Mouse (Mus musculus): ENCODE results near the gene Fhl3.
"Not testable (repeated sequence)": the region's sequence is repeated elsewhere in the genome, so short reads cannot be mapped to it uniquely, and the experiment has no call there.

The Fhl3 gene

DNA sequence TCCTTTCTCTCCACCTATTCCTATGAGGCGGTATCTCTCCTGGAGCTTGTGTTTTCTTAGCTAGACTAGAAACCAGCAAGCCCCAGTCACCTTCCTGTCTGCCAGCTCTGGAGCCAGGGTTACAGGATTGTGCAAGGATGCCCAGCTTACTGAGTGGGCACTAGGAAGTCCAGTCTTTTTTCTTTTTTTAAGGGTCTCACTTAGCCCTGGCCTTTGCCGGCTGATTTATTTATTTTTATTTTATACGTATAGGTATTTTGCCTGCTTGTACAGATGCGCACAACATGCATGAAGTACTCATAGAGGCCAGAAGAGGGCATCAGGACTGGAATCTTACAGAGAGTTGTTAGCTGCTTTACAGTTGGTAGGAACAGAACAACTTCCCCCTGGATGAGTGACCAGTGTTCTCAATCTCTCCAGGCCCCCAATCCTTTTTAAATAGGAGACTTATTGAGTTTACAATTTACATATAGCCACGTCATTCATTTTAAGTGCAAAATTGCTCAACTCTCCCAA is 10.3 kb downstream of the Fhl3 start:
- DNase-seq = peak; percentile 62

DNA sequence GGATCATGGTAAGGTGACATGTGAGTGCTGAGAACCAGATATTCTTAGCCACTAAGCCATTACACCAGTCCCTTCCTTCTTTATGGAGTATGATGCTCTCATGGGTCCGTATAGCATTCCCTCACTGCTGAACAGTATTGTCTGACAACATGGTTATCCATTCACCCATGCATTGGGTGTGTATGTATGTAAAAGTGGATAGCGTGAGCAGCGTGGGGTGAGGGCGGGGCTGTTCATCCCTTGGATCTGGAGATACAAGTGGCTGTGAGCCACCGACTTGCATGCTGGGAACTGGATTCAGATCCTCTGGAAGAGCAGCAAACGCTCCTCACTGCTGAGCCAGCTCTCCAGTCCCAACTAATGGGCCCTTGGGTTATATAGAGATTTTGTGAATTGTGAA is 12.1 kb downstream of the Fhl3 start:
- no peak for DNase-seq

DNA sequence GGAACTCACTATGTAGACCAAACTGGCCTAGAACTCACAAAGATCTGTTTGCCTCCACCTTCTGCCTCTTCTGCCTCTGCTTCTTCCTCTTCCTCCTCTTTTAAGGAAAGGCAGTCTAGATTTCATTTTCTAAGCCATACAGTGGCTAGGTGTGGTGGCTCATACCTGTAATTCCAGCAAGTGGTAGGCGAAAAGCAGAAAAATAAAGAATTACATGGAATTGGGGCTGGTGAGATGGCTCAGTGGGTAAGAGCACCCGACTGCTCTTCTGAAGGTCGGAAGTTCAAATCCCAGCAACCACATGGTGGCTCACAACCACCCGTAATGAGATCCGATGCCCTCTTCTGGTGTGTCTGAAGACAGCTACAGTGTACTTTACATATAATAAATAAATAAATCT is 13.3 kb downstream of the Fhl3 start:
- not testable (repeated sequence) for DNase-seq

DNA sequence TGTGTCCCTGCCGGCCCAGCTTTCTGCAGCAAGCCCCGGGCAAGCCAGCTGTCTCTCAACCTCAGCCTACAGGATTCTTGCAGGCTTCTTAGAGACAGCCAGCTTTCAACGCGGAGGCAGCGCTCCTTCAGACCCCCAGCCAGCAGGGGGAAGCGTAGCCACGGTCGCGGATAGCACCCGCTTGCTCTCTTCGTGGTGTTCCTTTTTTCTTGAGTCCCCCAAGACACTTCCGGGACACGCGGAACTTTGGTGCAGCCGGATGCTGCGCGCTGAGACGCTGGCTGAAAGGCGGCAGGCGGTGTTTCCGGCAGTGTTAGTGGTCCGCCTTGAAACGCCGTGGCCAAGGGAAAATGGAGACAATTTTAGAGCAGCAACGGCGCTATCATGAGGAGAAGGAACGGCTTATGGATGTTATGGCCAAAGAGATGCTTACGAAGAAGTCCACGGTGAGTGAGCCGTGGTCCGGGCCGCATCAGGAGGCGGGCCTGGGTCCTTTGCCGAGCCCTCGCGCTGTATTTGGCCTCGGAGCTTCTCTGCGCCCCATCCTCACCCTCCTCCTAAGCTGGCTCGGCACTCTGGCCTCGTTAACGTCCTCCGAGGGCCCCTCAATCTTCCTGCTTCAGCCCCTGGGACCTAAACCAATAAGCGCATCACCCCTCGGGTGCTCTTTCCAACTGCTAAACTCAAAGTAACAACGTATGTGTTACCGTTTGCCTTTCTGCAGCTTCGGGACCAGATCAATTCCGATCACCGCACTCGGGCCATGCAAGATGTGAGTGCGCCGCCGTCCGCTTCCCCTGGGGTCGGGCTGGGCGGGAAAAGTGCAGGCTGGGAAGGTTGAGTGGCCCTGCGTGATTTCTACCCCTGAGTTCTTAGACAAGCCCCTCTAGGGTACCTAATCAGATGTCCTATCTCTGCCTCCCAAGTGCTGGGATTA is 14.3 kb downstream of the Fhl3 start, which contains the start of gene Sf3a3:
Gene Sf3a3 (plus strand): TSS at position 232 of the 937 bp plus-strand sequence.
- peak; percentile 97 for DNase-seq

DNA sequence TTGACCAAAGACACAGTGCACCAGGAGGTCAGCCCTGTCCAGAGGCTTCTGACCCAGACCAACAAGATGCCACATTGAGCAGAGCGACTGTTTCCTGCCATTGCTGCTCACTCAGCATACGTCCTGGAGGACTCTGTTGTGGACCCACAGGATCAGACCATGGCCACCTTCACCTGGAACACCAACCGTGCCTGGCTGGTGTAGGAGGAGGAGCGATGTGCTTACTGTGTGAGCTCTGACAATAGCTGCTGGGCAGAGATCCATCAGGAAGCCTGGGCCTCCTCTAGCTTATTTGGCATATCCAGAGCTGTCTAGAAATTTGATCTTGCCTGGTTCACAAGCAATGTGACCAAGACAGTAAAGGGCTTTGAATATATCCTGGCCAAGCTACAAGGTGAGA is 18.6 kb downstream of the Fhl3 start:
- DNase-seq = no peak

DNA sequence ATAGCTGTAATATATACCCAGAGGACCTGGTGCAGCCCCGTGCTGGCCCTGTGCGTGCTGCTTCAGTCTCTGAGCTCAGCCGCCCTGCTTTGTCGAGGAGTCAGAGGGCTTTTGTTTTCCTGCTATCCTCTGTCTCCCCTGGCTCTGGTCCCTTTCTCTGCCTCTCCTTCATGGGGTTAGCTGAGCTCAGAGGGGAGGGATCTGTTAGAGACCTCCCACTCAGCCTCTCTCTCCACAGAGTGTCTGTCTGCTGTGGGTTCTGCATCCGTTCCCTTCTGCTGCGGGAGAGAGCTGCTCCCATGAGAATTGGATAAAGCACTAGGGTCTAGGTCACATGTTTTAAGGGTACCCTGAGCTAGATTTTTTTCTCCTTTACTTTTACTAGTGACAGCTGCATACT is 25.6 kb downstream of the Fhl3 start:
- no peak for DNase-seq

DNA sequence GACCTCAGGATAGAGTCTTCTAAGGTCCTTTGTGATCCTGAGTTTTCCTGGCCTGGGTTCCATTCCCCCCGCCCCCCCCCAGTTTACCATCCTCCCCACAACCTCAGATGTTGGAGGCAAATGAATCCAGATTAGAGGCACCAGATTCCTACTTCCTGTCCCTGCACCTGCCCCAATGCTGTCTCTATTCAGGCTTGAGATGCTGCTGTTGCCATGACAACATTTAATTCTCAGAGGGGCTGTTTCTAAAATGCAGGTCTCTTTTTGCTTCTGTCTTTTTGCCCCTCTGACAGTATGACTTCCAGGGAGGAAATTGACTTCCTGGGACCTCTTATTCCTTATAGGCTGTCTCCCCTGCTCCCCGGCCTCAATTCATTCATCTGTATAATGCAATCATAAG is 36.5 kb downstream of the Fhl3 start:
- no peak for DNase-seq

DNA sequence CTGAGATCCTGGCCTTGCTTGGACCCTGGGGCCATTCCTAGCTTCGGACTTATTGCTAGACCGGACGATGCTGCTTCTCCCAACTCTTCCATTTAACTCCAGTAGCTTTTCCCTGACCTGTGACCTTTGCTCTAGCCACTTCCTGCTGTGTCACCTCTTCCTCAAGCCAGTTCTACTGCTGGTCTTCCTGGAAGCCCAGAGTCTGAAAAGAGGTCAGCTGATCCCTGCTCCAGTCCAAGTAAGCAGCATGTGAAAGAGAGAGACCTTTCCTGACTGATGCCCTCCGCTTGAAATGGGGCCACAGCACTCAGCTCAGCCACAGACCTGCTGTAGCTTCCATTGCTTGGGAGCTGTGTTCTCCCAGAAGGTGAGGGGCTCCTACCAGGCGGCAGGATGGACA is 37.0 kb downstream of the Fhl3 start:
- DNase-seq = no peak

DNA sequence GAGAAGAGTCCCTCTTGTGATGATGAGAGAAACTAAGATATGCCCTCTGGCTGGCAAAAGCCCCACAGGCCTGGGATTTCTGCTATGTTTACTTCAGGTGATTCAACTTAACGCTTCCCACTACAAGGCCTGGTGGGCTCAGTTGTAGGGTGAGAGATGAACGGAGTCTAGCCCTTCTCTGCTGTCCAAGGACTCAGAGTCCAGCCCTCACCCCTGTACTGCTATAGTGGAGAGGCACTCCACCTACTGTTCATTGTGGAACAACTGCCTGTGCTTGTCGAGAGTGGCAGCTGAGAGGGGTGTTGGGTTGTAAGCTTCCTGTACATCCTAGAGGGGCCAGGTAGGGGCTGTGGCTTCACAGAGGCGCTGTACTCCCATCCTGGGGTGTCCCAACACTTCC is 37.5 kb downstream of the Fhl3 start:
- no peak for DNase-seq

DNA sequence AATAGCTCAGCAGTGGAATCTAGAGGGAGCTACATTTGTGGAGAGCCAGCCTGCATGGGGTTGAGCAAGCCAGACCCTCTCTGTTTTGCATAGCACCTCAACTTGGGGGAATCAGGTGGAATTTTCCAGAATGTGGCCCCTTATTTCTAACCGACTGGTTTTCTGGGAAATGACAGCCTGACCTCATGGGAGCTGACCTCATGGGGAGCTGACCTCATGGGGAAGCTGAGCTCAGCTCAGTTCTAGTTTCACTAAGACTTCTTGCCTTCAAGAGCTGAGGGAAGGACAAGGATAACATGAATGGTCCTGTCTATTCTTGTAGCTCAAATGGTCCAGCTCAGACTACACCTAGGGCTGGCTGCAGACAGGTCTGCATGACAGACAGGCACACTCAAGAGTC is 38.3 kb downstream of the Fhl3 start:
- no peak for DNase-seq

DNA sequence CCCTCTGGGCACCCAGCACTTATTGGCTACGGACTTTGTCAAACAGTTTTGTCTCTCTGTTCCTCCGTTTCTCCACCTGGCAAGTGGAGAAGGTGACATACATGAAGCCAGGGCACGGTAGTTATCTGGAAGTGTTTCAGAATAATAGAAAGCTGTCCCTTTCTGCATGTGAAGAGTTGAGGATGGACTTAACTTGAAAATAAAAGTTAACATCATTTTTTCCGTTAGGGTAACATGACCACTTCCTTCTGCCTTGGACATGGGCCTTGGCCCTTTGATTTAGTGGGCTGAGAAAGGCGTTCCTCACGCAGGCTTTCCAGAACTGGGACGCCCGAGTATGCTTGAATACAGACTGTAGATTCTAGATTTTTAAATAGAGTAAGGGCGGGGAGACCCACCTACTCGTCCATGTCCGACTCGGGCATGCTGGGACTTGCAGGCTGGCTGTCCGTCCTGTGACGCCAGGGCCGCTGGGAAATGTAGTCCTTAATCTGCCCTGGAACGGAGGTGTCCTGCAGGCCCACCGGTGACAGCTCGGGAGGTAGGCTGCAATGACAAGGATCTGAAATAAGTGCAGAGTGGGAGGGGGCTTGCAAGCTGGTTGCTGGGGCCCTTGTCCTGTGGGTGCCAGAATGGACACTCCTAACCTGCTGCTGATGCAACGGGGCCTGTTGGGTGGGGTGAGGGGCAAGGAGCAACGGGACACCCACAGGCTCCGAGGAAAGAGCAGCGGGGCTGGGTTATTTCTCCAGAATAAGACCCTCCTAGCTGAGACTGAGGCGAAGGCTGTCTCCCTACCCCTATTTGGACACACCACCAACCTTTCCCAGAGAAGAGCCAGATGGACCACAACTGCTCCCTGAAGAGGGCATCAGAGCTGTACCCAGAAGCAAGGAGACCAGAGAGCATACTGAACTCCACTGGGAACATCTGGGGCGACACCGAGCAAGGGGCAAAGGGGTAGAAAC is 41.2 kb downstream of the Fhl3 start, which contains the start of gene Inpp5b:
Gene Inpp5b (plus strand): TSS at position 475 of the 968 bp plus-strand sequence.
- peak; percentile 81 for DNase-seq

DNA sequence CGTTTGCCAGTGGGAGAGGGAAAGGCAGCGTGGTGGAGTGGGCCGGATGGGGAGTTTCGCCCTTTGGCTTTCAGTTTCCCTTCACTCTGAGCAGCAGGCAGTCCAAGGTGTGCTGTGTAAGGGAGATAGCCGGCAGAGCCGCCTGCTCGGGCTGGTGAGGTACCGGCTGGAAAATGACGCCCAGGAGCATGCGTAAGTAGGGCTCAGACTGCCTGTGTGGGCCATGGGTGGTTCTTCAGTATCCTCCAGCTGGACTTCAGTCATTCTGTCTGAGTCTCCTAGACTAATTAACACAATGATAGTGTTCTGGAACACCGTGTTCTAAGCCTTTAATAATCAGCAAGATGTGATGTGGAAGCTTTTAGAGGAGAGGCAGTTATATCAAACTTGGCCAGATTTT is 42.3 kb downstream of the Fhl3 start:
- no peak for DNase-seq

DNA sequence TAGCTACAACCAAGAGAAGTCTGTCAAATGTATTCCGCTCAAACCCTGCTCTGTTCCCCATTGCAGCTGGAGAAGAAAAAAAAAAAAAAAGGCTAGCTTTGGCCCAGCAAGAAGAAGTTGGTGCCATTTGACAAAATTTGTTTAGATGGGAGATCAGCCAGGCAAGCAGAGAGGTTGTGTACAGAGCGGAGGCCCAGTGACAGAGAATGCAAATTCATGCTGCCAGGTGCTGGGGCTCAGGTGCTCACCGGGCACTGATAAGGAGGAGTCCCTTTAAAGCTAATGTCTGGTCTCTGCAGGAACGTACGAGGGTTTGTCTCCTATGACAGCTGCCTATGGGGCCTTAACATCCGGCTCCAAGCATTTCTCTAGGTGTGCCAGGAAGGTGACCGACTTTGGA is 46.1 kb downstream of the Fhl3 start:
- DNase-seq = no peak

DNA sequence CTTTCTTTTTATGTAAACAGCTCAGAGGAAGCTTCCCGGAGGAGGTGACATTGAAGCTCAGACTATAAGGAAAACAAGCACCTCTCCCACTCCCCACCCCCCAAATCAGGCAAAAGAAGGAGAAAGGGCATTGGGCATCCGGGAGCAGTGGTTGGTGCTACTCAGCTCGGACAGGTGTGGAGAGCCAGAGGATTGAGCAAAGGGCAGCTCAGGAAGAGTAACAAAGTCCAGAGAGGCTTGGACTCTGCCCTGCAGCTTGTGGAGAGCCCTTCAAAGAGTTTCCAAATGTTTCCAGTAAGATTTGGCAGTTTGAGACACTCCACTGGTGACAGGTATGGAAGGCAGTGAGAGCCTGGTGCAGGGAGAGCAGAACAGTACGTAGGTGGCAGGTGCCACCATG is 47.4 kb downstream of the Fhl3 start:
- DNase-seq = no peak

DNA sequence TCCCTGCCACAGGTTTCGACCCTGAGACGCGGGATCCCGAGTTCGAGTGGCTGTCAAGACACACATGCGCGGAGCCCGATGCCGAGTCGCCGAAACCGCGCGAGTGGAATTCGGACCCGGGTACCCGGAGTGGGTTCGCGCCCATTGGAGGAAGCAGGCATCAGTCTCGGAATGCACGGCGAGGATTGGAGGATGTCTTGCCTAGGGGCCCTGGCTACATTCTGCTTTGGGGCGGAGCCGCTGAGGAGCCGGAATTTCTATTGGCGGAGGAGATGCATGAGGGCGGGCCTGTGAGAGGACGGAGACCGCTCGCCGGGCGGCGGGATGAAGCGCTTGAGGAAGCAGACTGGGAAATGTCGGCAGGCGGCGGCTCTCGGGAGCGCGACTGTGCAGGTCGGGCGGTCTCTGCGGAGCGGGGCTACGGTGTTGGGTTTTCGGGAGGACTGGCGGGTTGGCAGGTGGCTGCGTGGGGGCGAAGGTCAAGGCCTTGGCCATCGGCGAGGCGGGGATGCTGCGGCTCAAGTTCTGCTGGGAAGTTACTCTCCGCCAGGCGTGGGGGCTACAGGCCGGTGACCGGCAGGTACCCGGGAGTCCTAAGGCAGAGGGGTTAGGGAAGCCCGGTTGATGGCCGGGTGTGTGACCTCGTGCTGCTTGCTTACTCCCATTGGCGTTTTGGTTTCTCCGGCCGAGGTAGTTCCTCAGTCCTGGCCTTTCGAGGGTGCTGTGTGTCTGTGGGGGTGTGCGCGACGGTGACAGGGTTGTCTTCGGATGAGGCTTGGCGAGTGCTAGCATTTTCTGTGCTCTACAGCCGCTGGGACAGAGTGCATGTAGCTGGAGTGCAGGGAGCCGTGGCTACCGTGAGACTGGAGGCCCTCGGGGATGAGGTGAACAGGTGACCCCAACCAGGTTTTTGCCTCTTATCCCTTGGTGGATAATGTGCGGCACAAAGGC is 51.1 kb downstream of the Fhl3 start:
- DNase-seq = peak; percentile 98

DNA sequence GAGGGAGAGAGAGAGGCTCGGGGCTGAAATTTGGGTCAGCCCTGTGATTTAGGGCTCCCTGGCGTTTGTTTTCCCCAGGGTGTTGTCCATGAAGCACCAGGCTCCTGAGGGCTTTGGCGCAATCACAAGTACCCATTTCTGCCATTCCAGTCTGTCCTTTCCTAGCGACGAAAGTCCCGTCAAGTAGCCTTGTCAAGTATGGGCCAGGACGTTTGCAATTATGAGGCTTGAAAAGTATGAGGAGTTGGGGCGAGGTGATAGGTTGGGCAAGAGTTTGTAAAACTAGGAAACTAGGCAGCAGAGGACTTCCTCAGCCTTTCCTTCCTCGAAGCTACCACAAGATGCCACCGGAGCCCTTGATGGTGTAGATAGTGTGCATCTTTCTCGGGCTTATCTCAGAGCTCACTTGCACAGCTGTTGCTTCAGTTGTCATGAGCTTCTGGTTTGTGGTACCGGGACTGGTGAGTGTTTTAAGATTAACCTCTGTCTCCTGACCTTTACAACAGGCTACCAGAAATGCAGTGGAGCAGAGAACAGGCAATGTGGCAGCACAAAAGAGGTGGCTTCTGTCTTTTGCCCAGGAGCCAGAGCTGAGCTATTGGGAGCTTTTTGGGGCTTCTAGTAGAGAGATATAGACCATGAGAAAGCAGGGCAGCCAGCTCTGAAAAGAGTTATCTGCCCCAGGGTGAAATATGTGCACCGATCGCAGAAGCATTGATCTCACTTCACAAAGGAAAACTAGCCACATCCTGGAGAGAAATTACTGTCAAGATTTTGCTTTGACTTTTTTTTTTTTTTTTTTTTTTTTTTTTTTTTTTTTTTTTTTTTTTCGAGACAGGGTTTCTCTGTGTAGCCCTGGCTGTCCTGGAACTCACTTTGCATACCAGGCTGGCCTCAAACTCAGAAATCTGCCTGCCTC is 52.0 kb downstream of the Fhl3 start:
- peak; percentile 70 for DNase-seq

DNA sequence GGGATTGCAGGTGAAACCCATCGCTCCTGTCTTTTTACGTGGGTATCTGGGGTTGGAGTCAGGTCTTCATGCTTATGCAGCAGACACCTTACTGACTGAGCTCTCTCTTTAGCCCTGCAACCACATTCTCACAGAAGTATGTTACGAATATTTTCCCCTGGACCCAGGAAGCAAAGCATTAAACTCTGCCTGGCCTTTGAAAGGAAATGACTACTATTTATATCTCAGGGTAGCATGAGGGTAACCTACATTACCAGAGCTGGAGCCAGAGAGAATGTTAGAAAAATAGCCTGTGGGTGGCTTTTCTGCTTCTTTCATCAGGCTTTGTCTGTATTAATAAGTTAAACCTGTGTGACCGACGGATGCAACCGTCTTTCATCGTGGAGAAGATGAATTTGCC is 55.0 kb downstream of the Fhl3 start:
- DNase-seq = no peak
